Mouse (Mus musculus) lung, adult 2 months (tissue): ENCODE results near the gene 6430628N08Rik.

Experiments used
- CTCF ChIP-seq: fragments of 200-500 bp; IDR thresholded peaks from 2 replicates; pipeline ENCODE4 v1.5.1; 2011; ENCODE audit warnings: mild to moderate bottlenecking, low read length, control low read depth; ENCODE audit not compliant: insufficient read depth
- POLR2A ChIP-seq: fragments of 200-500 bp; IDR thresholded peaks from 2 replicates; pipeline ENCODE4 v1.6.1; 2011; ENCODE audit warnings: low read depth, mild to moderate bottlenecking, control low read depth, low read length, borderline replicate concordance; ENCODE audit errors: extremely low read depth

DNA sequence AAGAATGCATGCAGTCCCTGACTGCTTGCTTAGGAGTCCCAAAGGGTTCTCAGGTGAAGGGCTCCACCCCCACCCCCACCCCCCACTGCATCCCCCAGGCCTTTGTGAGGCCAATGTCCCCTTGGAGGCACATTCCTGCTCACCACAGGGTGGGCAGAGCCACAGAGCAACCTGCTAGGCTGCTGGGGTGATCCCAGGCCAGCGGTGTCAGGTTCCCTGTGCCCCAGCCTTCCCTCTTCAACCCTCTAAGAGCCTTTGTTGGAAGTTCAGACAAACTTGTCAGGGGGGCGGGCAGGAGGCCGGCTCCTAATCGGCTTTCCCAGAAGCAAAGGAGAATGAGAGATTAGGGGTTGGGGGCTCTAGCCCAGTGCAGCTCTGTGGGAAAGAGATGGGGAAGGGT is 21.1 kb downstream of the 6430628N08Rik start:
- TF ChIP-seq POLR2A (no peak), CTCF (no peak)
